12 mouse cellular contexts compared by ENCODE assay signal in genomic region chr11:120903159-120903850, GRCm38 (mm10). TPM values are rescaled to one million over a fixed set of nuclear protein-coding genes. Genes with fewer than 3 reads are reported as not detected.
DNase-seq lines count a peak whose midpoint lies in the region; ATAC-seq and TF ChIP-seq lines count a peak whose summit lies in the region.
"Had no signal": no experiment of that assay in that cellular context is flagged by ENCODE, and none has a peak within 500 bp of the region (broad histone marks: within the 10 kb centered on the region; RNA-seq: fewer than 3 reads in every experiment).

No protein-coding gene starts in this region.

- intact Hi-C loops in gastrocnemius, adult 2 months (cut with DNase I), result loop anchor here (10.0 kb wide), 1 partner anchor 81 kb away; no protein-coding TSS in a partner anchor
- intact Hi-C loops in gastrocnemius, postnatal 14 days (cut with DNase I; ENCODE audit: low total_unique reads), result no loop called here
- intact Hi-C loops in left cerebral cortex, adult 2 months (cut with DNase I), result loop anchor here (5.0 kb wide), 1 partner anchor 76 kb away; no protein-coding TSS in a partner anchor
- intact Hi-C loops in left cerebral cortex, postnatal 10 days (cut with DNase I), result loop anchor here (5.0 kb wide), 1 partner anchor 81 kb away; the partner anchor contains the start of gene Fasn

- no peak for DNase-seq in gastrocnemius, adult 2 months
- no peak for DNase-seq in gastrocnemius, postnatal 14 days
- DNase-seq in left cerebral cortex, adult 2 months (ENCODE audit: extremely low spot score in 1 of 2, low spot score in 2 of 2), result no peak
- DNase-seq in left cerebral cortex, postnatal 10 days (ENCODE audit: extremely low spot score in 1 of 2, low spot score in 2 of 2), result no peak
- peak; percentile 48 for DNase-seq in brain, adult 2 months (ENCODE audit: low read depth, low spot score)
- DNase-seq: cerebellum, adult 8-10 months had no signal

- WGBS in stomach, embryonic 15.5 days, result 78% methylated on average over 24 of the region's 24 CpGs
- 87% methylated on average over 24 of the region's 24 CpGs for WGBS in midbrain, embryonic 13.5 days
- WGBS in forebrain, embryonic 16.5 days, result 85% methylated on average over 24 of the region's 24 CpGs

- peak overlapping the region; percentile 24; the same call in 1 of the 2 replicates for H3K27ac ChIP-seq in gastrocnemius, adult 2 months
- peak overlapping the region; percentile 19; the same call in 1 of the 2 replicates for H3K27ac ChIP-seq in left cerebral cortex, adult 2 months
- H3K27ac ChIP-seq in stomach, embryonic 15.5 days, result 0 out of 2 replicates have a peak overlapping the region, but pooled peaks have one; percentile 17
- no peak overlapping the region for H3K27ac ChIP-seq in midbrain, embryonic 13.5 days
- no peak overlapping the region for H3K27ac ChIP-seq in forebrain, embryonic 16.5 days (ENCODE audit: low read length)
- H3K27ac ChIP-seq: layer of hippocampus, adult 2 months; neural tube, embryonic 12.5 days had no signal

- no peaks in the 10 kb centered on the region for H3K4me1 ChIP-seq in stomach, embryonic 15.5 days
- no peaks in the 10 kb centered on the region for H3K4me1 ChIP-seq in midbrain, embryonic 13.5 days (replicated peaks)
- H3K4me1 ChIP-seq in forebrain, embryonic 16.5 days (replicated peaks; ENCODE audit: control insufficient read depth, insufficient read depth, low read length), result no peaks in the 10 kb centered on the region
- H3K4me1 ChIP-seq: neural tube, embryonic 12.5 days had no signal

- no peak for ATAC-seq in stomach, embryonic 15.5 days (ENCODE audit: insufficient read depth, low FRiP score, low read depth)
- ATAC-seq in midbrain, embryonic 13.5 days, result no peak
- ATAC-seq in forebrain, embryonic 16.5 days, result no peak

- no peak overlapping the region for H3K4me2 ChIP-seq in stomach, embryonic 15.5 days
- no peak overlapping the region for H3K4me2 ChIP-seq in midbrain, embryonic 13.5 days (replicated peaks)
- no peak overlapping the region for H3K4me2 ChIP-seq in forebrain, embryonic 16.5 days (ENCODE audit: low read length)
- H3K4me2 ChIP-seq: heart, embryonic 12.5 days; neural tube, embryonic 12.5 days had no signal

- TF ChIP-seq CTCF in gastrocnemius, adult 2 months (IDR thresholded peaks at IDR 0.05), result no peak
- no peak for TF ChIP-seq CTCF in left cerebral cortex, adult 2 months (IDR thresholded peaks at IDR 0.05)

- H3K27me3 ChIP-seq in stomach, embryonic 15.5 days (replicated peaks), result no peaks in the 10 kb centered on the region
- no peaks in the 10 kb centered on the region for H3K27me3 ChIP-seq in midbrain, embryonic 13.5 days
- no peaks in the 10 kb centered on the region for H3K27me3 ChIP-seq in forebrain, embryonic 16.5 days (replicated peaks; ENCODE audit: control insufficient read depth, insufficient read depth, low read length)
- H3K27me3 ChIP-seq: heart, embryonic 12.5 days; neural tube, embryonic 12.5 days had no signal

- H3K36me3 ChIP-seq in stomach, embryonic 15.5 days, result no peaks in the 10 kb centered on the region
- H3K36me3 ChIP-seq in midbrain, embryonic 13.5 days, result peaks cover 22% of the 10 kb centered on the region; the same call in 1 of the 2 replicates
- H3K36me3 ChIP-seq in forebrain, embryonic 16.5 days (ENCODE audit: control insufficient read depth, insufficient read depth), result no peaks in the 10 kb centered on the region
- H3K36me3 ChIP-seq: neural tube, embryonic 12.5 days had no signal

- no peaks in the 10 kb centered on the region for H3K9me3 ChIP-seq in stomach, embryonic 15.5 days
- H3K9me3 ChIP-seq in midbrain, embryonic 13.5 days, result no peaks in the 10 kb centered on the region
- no peaks in the 10 kb centered on the region for H3K9me3 ChIP-seq in forebrain, embryonic 16.5 days (ENCODE audit: control insufficient read depth, low read length)
- H3K9me3 ChIP-seq: heart, embryonic 12.5 days; neural tube, embryonic 12.5 days had no signal

- H3K9ac ChIP-seq in stomach, embryonic 15.5 days, result no peak overlapping the region
- no peak overlapping the region for H3K9ac ChIP-seq in midbrain, embryonic 13.5 days (replicated peaks)
- no peak overlapping the region for H3K9ac ChIP-seq in forebrain, embryonic 16.5 days (replicated peaks; ENCODE audit: low read depth, low read length)
- H3K9ac ChIP-seq: heart, embryonic 12.5 days; neural tube, embryonic 12.5 days had no signal

- H3K4me3 ChIP-seq in gastrocnemius, adult 2 months, result no peak overlapping the region
- no peak overlapping the region for H3K4me3 ChIP-seq in left cerebral cortex, adult 2 months
- no peak overlapping the region for H3K4me3 ChIP-seq in stomach, embryonic 15.5 days (replicated peaks)
- H3K4me3 ChIP-seq in midbrain, embryonic 13.5 days (replicated peaks), result no peak overlapping the region
- H3K4me3 ChIP-seq in forebrain, embryonic 16.5 days (replicated peaks; ENCODE audit: low read length), result no peak overlapping the region
- H3K4me3 ChIP-seq: heart, embryonic 12.5 days; layer of hippocampus, adult 2 months; neural tube, embryonic 12.5 days had no signal

RNA-seq across cellular contexts. Expression of gene Ccdc57, which starts 29.4 kb away (rescaled TPM):
- total RNA-seq in gastrocnemius, adult 2 months (2021), result 1 to 10 TPM; 3.4 to 3.6 TPM
- 1 to 10 TPM; 2.3 to 2.8 TPM for total RNA-seq in gastrocnemius, postnatal 14 days (2021)
- 1 to 10 TPM; 8.5 to 9.5 TPM for total RNA-seq in left cerebral cortex, adult 2 months (2021)
- total RNA-seq in left cerebral cortex, postnatal 10 days (2021), result 1 to 10 TPM; 8.1 to 8.4 TPM
- 4.5 and 5.6 TPM in 2 replicates for polyA plus RNA-seq in stomach, embryonic 15.5 days (2015; fragmentation: Nextera tagmentation; extraction: Ambion mirVana)
- 5.2 and 6.1 TPM in 2 replicates for polyA plus RNA-seq in midbrain, embryonic 13.5 days (2015; fragmentation: Nextera tagmentation; extraction: Ambion mirVana)
- polyA plus RNA-seq in forebrain, embryonic 16.5 days (2015; fragmentation: Nextera tagmentation; extraction: Ambion mirVana), result 7.3 and 8.8 TPM in 2 replicates

RNA-seq across cellular contexts. Expression of gene Slc16a3, which starts 45.0 kb away (rescaled TPM):
- 100 to 1,000 TPM; 295 to 479 TPM for total RNA-seq in gastrocnemius, adult 2 months (2021)
- total RNA-seq in gastrocnemius, postnatal 14 days (2021), result 100 to 1,000 TPM; 272 to 355 TPM
- 1 to 10 TPM; 3.3 to 4.5 TPM for total RNA-seq in left cerebral cortex, adult 2 months (2021)
- 1 to 10 TPM; 3.6 to 5.1 TPM for total RNA-seq in left cerebral cortex, postnatal 10 days (2021)
- 57.7 and 60.4 TPM in 2 replicates for polyA plus RNA-seq in stomach, embryonic 15.5 days (2015; fragmentation: Nextera tagmentation; extraction: Ambion mirVana)
- 10.1 and 14.0 TPM in 2 replicates for polyA plus RNA-seq in midbrain, embryonic 13.5 days (2015; fragmentation: Nextera tagmentation; extraction: Ambion mirVana)
- polyA plus RNA-seq in forebrain, embryonic 16.5 days (2015; fragmentation: Nextera tagmentation; extraction: Ambion mirVana), result 7.7 and 9.5 TPM in 2 replicates

Comparison
In these comparisons a context has a peak if more than half of its experiments do, and no peak if none do; other contexts are left out.
1. H3K27ac ChIP-seq: peak in gastrocnemius, adult 2 months (single experiment), left cerebral cortex, adult 2 months (single experiment) and stomach, embryonic 15.5 days (single experiment); none in midbrain, embryonic 13.5 days (single experiment) and forebrain, embryonic 16.5 days (single experiment).
2. RNA of gene Slc16a3, which starts 45.0 kb away (total RNA-seq): 295 to 479 TPM in gastrocnemius, adult 2 months and 272 to 355 TPM in gastrocnemius, postnatal 14 days; 3.6 to 5.1 TPM in left cerebral cortex, postnatal 10 days and 3.3 to 4.5 TPM in left cerebral cortex, adult 2 months; every median in the first group is over 10 times any median in the second.